Mouse (Mus musculus) forebrain, embryonic 10.5 days (tissue): ENCODE results near the gene Ltbp4. TPM values are rescaled to one million over a fixed set of nuclear protein-coding genes. Genes with fewer than 3 reads are reported as not detected.

Experiments used
- DNase-seq: peaks from one replicate; pipeline ENCODE4 v3.0.0-alpha.2; 2017; ENCODE audit warnings: low spot score; ENCODE audit errors: extremely low spot score
- H3K27ac ChIP-seq: fragments of 300-500 bp; sonication (generic); 2 replicates; pipeline ENCODE4 v1.5.1; 2016; ENCODE audit warnings: mild to moderate bottlenecking
- H3K27me3 ChIP-seq: fragments of 300-500 bp; sonication (generic); 2 replicates; pipeline ENCODE4 v1.6.1; 2016; ENCODE audit warnings: mild to moderate bottlenecking; ENCODE audit not compliant: poor library complexity, severe bottlenecking
- H3K36me3 ChIP-seq: fragments of 300-500 bp; sonication (generic); replicated peaks from 2 replicates; pipeline ENCODE4 v1.6.1; 2016; ENCODE audit warnings: mild to moderate bottlenecking, moderate library complexity
- H3K4me1 ChIP-seq: fragments of 300-500 bp; sonication (generic); 2 replicates; pipeline ENCODE4 v1.6.1; 2016
- H3K4me3 ChIP-seq: fragments of 300-500 bp; sonication (generic); 2 replicates; pipeline ENCODE4 v1.5.1; 2016; ENCODE audit warnings: mild to moderate bottlenecking, moderate library complexity
- H3K9me3 ChIP-seq: fragments of 300-500 bp; sonication (generic); 2 replicates; pipeline ENCODE4 v1.6.1; 2016; ENCODE audit warnings: mild to moderate bottlenecking, moderate library complexity
- WGBS: fragments of 180-500 bp; shearing (Covaris S2); methylation state at CpG from one replicate; pipeline ENCODE4 v1.1.7; 2016; 5-methylcytosine and 5-hydroxymethylcytosine counted together
- polyA plus RNA-seq: library from polyadenylated mRNA; unstranded; fragments of >200 nt; fragmentation: Nextera tagmentation; extraction: Ambion mirVana; gene quantifications from 2 replicates; pipeline ENCODE4 v1.2.1, GENCODE M21; 2016

Gene Ltbp4
- polyA plus RNA-seq, 1 experiment from 2014 or later = 8.5 TPM

DNA sequence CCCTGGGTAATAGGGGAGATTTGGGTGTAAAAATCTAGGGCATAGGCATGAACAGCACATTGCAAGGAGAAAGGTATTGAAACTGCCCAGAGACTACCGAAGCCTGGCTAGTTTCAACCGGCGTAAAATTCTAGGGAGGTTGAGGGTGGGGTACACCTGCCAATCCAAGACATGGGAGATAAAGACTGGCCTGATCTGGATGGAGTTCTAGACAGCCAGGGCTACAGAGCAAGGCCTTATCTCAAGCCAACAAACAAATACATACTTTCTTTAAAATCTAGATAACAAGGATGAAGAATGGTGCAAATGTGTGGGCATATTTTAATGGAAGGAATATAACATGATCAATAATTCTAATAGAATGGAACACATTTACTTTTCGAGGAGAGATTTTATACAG is 17.3 kb upstream of the Ltbp4 start:
- no peak for DNase-seq
- peak overlapping the region; percentile 80 for H3K4me3 ChIP-seq

DNA sequence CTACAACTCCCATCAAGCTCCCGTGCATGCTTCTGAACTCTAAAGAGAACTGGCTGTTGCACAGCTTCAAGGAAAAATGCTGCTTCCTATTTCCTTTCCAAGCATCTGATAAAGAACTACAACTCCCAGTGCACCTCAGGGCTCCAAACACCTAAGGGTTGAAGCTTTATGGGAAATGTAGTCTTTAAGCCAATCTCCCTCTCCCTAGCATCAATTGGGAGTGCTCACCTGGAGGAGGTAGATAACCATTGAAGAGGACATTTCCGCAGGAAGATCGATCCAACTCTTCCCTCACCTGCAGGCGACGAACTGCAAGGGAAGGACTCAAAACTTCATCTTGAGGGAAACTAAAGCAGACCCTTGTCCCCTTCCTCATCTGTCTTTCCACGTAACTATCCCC is 16.7 kb upstream of the Ltbp4 start:
- H3K27me3 ChIP-seq = peaks cover 39% of the 10 kb centered on the region
- WGBS = 27% methylated on average over 6 of the region's 6 CpGs
- no peak overlapping the region for H3K27ac ChIP-seq
- peaks cover 43% of the 10 kb centered on the region for H3K36me3 ChIP-seq
- H3K4me1 ChIP-seq = peaks cover 29% of the 10 kb centered on the region
- H3K4me3 ChIP-seq = peak overlapping the region; percentile 80
- H3K9me3 ChIP-seq = no peaks in the 10 kb centered on the region
- DNase-seq = no peak

More for the DNA sequence above, 17.3 kb upstream of the Ltbp4 start:
- Histone ChIP-seq H3K9me3 (peaks cover 4% of the 10 kb centered on the region; the same call in 1 of the 2 replicates), H3K36me3 (peaks cover 37% of the 10 kb centered on the region), H3K4me1 (peaks cover 29% of the 10 kb centered on the region), H3K27ac (no peak overlapping the region), H3K27me3 (peaks cover 45% of the 10 kb centered on the region)
- WGBS = 58% methylated on average over 4 of the region's 4 CpGs

DNA sequence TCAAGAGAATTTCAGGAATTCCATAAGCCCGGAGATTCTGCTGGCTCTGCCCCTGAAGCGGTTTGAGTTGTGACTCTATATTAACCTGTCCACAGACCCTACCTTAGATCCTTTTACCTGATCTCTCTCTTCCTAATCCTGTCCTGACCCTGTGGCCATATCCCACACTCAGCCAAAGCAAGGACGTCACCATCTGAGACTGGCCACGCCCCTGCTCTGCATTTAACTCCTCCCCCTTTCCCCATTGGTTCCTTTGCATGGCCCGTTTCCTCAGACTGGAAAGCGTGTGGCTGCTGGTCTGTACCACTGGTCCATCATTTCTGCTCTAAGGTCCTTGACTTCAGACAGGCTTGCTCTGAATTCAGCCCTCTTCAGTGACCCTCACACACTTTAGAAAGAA is 8.0 kb upstream of the Ltbp4 start:
- peaks cover 17% of the 10 kb centered on the region for H3K4me1 ChIP-seq
- 17% methylated on average over 6 of the region's 6 CpGs for WGBS
- no peaks in the 10 kb centered on the region for H3K9me3 ChIP-seq
- DNase-seq = no peak
- H3K27me3 ChIP-seq = peaks cover 2% of the 10 kb centered on the region; the same call in 1 of the 2 replicates
- H3K36me3 ChIP-seq = peaks cover 86% of the 10 kb centered on the region
- no peak overlapping the region for H3K4me3 ChIP-seq
- H3K27ac ChIP-seq = no peak overlapping the region

DNA sequence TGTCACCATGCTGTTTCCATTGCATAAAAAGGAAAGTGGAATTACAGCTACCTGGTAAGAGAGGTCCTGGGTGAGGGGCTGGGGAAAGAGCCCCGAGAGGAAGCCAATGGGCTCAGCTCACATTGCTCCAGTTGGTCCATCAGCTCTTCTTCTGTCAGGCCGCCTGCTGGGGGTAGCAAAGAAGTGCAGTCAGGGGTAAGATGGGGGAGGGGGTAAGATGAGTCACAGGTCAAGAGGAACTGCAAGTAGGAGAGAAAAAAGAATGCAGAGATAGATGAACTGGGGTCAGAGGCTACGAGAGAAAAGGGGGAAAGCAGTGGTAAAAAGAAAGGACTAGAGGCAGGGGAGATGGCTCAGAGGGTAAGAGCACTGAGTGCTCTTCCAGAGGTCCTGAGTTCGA is 5.1 kb upstream of the Ltbp4 start:
- Histone ChIP-seq H3K9me3 (no peaks in the 10 kb centered on the region), H3K27ac (no peak overlapping the region), H3K27me3 (peaks cover 27% of the 10 kb centered on the region), H3K36me3 (peaks cover 58% of the 10 kb centered on the region), H3K4me3 (no peak overlapping the region), H3K4me1 (peaks cover 30% of the 10 kb centered on the region)
- 39% methylated on average over 4 of the region's 4 CpGs for WGBS
- DNase-seq = no peak

DNA sequence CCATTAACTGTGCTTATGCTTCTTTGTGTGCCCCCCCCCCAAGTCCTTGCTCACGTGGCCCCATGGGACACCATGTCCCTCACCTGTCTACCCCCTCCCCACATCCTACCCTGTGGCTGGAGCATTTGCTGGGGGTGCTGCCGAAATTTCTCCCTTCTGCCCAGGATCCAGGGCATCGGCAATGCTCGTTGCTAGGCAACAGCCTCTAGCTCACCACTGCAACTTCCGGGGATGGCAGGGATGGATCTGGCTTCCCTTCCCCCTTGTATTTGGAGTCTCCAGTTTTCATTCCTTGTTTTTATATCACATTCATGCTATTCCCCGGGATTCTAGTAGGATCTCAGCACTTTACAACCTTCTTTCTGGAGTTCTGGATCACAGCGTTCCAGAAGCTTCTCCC is 2.0 kb upstream of the Ltbp4 start:
- H3K4me3 ChIP-seq = 0 out of 2 replicates have a peak overlapping the region, but pooled peaks have one; percentile 12

DNA sequence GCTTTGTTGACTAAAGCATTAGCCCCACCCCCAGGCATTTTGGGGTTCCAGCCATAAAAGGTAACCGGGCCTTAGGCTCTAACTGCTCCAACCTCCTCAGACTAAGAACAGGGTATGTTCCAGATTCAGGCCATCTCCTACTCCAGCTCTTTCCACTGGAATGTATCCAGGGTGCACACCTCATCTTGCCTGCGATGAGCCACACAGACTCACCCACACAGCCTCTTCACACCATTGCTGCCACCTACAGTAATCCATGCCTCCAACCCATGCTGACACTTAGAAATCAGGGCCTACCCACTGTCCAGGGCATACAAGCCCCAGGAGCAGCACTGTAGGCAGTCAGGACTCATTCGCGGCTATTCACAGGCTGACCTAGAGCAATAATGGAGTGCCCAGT is 1.6 kb upstream of the Ltbp4 start:
- peaks cover 26% of the 10 kb centered on the region for H3K36me3 ChIP-seq
- 0 out of 2 replicates have a peak overlapping the region, but pooled peaks have one; percentile 12 for H3K4me3 ChIP-seq
- no peak overlapping the region for H3K27ac ChIP-seq
- H3K4me1 ChIP-seq = peaks cover 44% of the 10 kb centered on the region
- H3K9me3 ChIP-seq = no peaks in the 10 kb centered on the region
- 65% methylated on average over 4 of the region's 4 CpGs for WGBS
- no peak for DNase-seq
- H3K27me3 ChIP-seq = peaks cover 61% of the 10 kb centered on the region

More for the DNA sequence above, 2.0 kb upstream of the Ltbp4 start:
- Histone ChIP-seq H3K27me3 (peaks cover 57% of the 10 kb centered on the region), H3K4me1 (peaks cover 40% of the 10 kb centered on the region), H3K36me3 (peaks cover 30% of the 10 kb centered on the region), H3K27ac (no peak overlapping the region), H3K9me3 (no peaks in the 10 kb centered on the region)
- no peak for DNase-seq
- 38% methylated on average over 7 of the region's 7 CpGs for WGBS

DNA sequence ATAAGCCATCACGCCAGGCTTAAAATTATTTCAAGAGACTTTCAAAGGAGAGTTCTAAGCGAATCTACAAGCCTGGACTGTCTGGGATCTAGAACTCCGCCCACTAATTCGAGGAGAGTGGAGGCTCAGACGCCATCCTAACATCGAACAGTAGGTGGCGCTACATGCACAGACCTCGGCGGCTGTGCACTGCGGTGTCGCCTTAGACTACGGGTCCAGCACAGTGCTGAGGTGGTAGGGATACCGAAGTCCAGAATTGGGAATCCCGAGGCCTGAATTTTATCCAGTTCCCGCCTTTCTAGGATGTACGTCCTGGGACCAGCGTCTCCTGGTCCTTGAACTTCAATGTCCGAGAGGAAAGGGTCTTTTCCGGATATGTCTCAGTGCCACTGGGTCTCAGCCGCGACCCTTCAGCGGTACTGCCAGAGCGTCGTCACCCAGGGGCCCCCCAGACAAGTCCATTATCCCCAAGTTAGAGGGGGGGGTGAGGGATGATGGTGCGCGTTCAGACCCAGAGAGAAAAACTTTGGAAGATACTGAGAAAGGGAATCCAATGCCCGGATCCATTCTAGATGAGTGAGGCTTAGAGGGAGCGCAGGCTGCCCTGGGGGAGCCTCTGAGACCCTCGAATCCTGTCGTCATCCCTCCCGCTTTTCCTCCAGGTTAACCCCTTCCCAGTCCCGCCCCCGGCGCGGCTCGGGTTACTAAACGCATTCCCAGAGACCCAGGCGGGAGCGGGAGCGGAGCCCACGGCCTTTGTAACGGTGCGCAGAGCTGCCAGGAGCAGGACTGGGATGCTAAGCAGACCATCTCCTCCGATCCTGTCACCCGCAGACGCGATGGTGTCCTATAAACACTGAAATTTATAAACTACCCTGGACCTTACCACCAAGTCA is 1.3 kb downstream of the Ltbp4 start:
- H3K27ac ChIP-seq = peak overlapping the region; percentile 85
- DNase-seq = peak; percentile 89
- H3K4me1 ChIP-seq = peaks cover 66% of the 10 kb centered on the region
- peaks cover 90% of the 10 kb centered on the region for H3K27me3 ChIP-seq
- H3K4me3 ChIP-seq = peak overlapping the region; percentile 64
- 1% methylated on average over 47 of the region's 47 CpGs for WGBS
- peaks cover 2% of the 10 kb centered on the region for H3K36me3 ChIP-seq
- no peaks in the 10 kb centered on the region for H3K9me3 ChIP-seq

DNA sequence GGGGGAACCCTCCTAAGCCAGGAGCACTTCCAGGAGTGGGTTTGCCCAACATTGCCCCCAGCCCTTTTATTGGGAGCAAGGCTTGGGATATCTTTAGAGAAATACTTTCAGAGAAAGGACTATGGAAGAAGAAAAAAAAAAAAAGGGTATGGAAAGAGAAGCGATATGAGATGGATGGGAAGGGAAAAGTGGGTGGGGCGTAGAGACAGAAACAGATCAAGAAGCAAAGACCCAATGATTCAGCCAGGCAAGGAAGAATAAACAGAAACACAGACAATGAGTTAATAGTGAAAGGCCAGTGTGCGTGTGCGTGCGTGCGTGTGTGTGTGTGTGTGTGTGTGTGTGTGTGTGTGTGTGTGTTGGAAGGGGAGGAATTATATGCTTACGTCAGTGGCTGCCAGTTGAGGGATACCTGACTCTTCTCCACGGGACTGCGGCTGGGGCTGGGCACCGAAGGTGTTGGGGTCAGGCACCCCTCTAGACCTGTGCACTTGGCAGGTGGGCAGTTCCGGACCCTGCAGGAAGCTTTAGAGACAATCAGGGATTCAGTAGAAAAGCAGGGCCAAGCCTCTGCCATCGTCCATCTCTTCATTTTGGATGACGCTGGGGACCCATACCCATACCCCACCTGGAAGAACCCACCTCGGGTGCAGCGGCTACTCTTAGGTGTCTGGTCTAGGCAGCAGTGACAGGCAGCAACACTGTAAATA is 2.3 kb downstream of the Ltbp4 start:
- WGBS = 63% methylated on average over 15 of the region's 15 CpGs
- H3K9me3 ChIP-seq = no peaks in the 10 kb centered on the region
- peak overlapping the region; percentile 52 for H3K4me3 ChIP-seq
- H3K27me3 ChIP-seq = peaks cover 96% of the 10 kb centered on the region
- peaks cover 76% of the 10 kb centered on the region for H3K4me1 ChIP-seq
- no peaks in the 10 kb centered on the region for H3K36me3 ChIP-seq
- H3K27ac ChIP-seq = no peak overlapping the region
- DNase-seq = no peak

DNA sequence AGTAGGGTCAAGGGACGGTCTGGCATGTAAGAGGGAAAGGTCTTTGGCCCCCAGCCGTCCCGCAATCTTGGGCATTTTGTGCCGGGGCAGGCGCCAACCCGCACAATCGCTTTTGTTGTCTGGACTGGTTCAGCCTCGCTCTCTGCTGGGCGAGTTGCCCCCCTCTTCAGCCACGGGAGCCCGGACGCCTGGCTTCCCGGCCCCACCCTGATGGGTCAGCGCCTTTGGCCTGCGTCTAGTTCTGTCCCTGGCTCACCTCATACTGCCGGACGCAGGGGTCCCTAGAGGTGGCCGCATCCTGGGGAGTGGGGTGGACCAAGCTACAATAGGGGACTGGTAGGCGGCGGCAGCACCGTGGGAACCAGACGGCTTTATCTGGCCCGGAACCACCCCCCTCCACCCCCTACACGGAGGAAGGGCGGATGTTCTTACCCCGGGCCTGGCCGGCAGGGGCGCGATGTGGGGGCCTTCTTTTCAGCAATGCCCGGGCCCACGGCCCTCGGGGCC is 3.0 kb downstream of the Ltbp4 start:
- H3K36me3 ChIP-seq = no peaks in the 10 kb centered on the region
- peaks cover 80% of the 10 kb centered on the region for H3K4me1 ChIP-seq
- WGBS = 2% methylated on average over 32 of the region's 32 CpGs
- no peak for DNase-seq
- H3K27ac ChIP-seq = peak overlapping the region; percentile 1; the same call in 1 of the 2 replicates
- H3K4me3 ChIP-seq = peak overlapping the region; percentile 52
- peaks cover 99% of the 10 kb centered on the region for H3K27me3 ChIP-seq
- no peaks in the 10 kb centered on the region for H3K9me3 ChIP-seq

DNA sequence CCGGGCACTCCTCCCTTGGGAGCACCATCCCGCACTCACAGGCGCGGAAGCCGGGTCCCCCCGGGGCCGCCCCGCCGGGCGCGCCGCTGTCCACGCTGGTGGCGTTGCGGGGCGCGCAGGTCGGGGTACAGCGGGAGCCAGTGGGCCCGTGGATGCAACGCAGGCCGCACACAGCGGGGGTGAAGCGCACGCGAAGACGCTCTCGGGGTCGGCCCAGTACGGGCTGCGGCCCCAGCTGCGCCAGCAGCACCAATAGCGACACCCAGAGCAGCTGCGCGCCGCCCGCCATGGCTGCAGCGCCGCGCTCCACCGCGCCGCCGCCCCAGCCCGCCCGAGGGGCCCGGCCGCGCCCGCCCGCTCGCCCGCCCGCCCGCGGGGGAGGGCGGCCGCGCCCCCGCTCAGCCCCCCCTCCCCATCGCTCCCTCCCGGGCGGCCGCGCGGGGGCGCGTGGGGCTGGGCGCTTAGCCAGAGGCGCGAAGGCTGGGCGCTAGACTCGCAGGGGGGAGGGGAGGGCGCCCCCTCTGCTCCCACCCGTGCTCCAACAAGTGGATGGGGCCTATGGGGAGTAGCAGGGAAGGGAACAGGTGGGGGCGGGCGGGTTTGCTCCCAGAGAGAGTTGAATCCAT is 4.1 kb downstream of the Ltbp4 start:
- Histone ChIP-seq H3K4me1 (peaks cover 85% of the 10 kb centered on the region), H3K27ac (0 out of 2 replicates have a peak overlapping the region, but pooled peaks have one; percentile 40), H3K9me3 (no peaks in the 10 kb centered on the region), H3K4me3 (peak overlapping the region; percentile 52), H3K36me3 (no peaks in the 10 kb centered on the region), H3K27me3 (peaks cover 99% of the 10 kb centered on the region)
- no peak for DNase-seq
- 1% methylated on average over 54 of the region's 77 CpGs for WGBS

DNA sequence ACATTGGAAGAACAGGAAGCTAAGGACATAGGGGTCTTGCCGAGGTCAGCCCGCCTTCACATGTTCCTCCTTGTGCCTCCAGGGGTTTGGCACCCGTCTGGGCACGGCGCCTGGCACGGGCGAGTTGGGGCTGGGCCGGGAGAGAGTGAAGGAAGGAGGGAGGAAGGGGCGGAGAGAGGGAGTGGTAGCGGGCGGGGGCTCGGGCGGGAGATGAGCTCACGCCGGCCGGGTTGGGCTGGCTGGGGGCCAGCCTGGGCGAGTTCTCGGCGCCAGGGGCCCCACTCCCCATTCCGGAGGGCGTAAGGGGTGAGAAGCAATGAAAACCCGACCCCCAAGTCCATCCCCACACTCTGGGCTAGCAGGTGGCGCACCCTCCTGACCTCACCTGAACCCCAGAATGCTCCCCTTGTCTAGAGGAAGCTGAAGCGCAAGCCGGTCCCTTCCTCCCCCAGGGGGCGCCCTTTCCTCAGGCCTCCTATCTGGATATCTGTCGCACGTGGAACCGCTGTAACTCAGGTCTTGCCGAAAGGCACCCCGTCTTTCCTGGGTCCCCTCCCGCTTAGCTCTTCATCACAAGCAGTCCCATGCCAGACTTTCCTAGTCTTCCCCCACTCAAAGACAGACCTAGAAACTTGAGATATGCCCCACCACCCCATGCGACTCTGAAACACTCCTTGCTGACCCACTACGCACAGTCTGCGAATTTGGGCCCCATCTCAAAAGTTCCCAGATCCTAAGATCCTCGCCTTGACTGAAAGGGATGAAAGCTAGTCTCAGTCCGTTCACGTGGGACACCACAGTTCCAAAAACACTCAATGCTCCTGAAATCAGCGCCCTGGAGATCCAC is 4.9 kb downstream of the Ltbp4 start:
- H3K27ac ChIP-seq = no peak overlapping the region
- peaks cover 80% of the 10 kb centered on the region for H3K4me1 ChIP-seq
- WGBS = 1% methylated on average over 37 of the region's 39 CpGs

More for the DNA sequence above, 4.9 kb downstream of the Ltbp4 start:
- H3K36me3 ChIP-seq = 0 out of 2 replicates have a peak, but pooled peaks cover 1% of the 10 kb centered on the region
- H3K4me3 ChIP-seq = peak overlapping the region; percentile 52
- no peaks in the 10 kb centered on the region for H3K9me3 ChIP-seq
- peaks cover 99% of the 10 kb centered on the region for H3K27me3 ChIP-seq
- DNase-seq = peak; percentile 81
